Mouse (Mus musculus) lung, embryonic 14.5 days (tissue): ENCODE results near the gene Gm13289. TPM values are rescaled to one million over a fixed set of nuclear protein-coding genes. Genes with fewer than 3 reads are reported as not detected.
"Not testable (repeated sequence)": the region's sequence is repeated elsewhere in the genome, so short reads cannot be mapped to it uniquely, and the experiment has no call there.

Experiments used
- ATAC-seq: fragments of 200-750 bp; cut with Nextera tagmentation; 2 replicates; pipeline ENCODE4 v1.8.0; 2017; ENCODE audit warnings: mild to moderate bottlenecking, moderate TSS enrichment, moderate library complexity; ENCODE audit not compliant: insufficient read depth
- DNase-seq: peaks from one replicate; pipeline ENCODE4 v3.0.0-alpha.2; 2015
- H3K27ac ChIP-seq: fragments of 300-500 bp; sonication (generic); 2 replicates; pipeline ENCODE4 v1.5.1; 2014; ENCODE audit warnings: low read depth, mild to moderate bottlenecking, moderate library complexity
- H3K27me3 ChIP-seq: fragments of 300-500 bp; sonication (generic); 2 replicates; pipeline ENCODE4 v1.6.1; 2014; ENCODE audit warnings: low read length, control low read depth; ENCODE audit not compliant: insufficient read depth
- H3K36me3 ChIP-seq: fragments of 300-500 bp; sonication (generic); 2 replicates; pipeline ENCODE4 v1.6.1; 2014; ENCODE audit warnings: control low read depth; ENCODE audit not compliant: insufficient read depth
- H3K4me1 ChIP-seq: fragments of 300-500 bp; sonication (generic); 2 replicates; pipeline ENCODE4 v1.6.1; 2014; ENCODE audit warnings: antibody characterized with exemption, control low read depth; ENCODE audit not compliant: insufficient read depth
- H3K4me2 ChIP-seq: fragments of 300-500 bp; sonication (generic); 2 replicates; pipeline ENCODE4 v1.6.1; 2014; ENCODE audit warnings: mild to moderate bottlenecking
- H3K4me3 ChIP-seq: fragments of 300-500 bp; sonication (generic); 2 replicates; pipeline ENCODE4 v1.5.1; 2014; ENCODE audit warnings: low read depth, low read length
- H3K9ac ChIP-seq: fragments of 300-500 bp; sonication (generic); 2 replicates; pipeline ENCODE4 v1.6.1; 2014
- H3K9me3 ChIP-seq: fragments of 300-500 bp; sonication (generic); 2 replicates; pipeline ENCODE4 v1.6.1; 2016; ENCODE audit warnings: low read depth, low read length, control low read depth
- CTCF ChIP-seq: IDR thresholded peaks from 2 replicates; pipeline ENCODE4 v1.5.1; 2016; ENCODE audit warnings: antibody characterized with exemption, low read depth
- WGBS: fragments of 180-500 bp; shearing (Covaris S2); extraction: QIAGEN DNeasy Blood & Tissue Kit; methylation state at CpG from one replicate; pipeline ENCODE4 v1.1.7; 2014; 5-methylcytosine and 5-hydroxymethylcytosine counted together
- polyA plus RNA-seq: library from polyadenylated mRNA; unstranded; fragments of >200 nt; fragmentation: Nextera tagmentation; extraction: Ambion mirVana; gene quantifications from 2 replicates; pipeline ENCODE4 v1.2.1, GENCODE M21; 2014

The Gm13289 gene
- polyA plus RNA-seq, 1 experiment from 2014 or later = not detected

- not testable (repeated sequence) for H3K9ac ChIP-seq, ATAC-seq, H3K4me1 ChIP-seq, H3K27me3 ChIP-seq, H3K36me3 ChIP-seq, H3K9me3 ChIP-seq
- Histone ChIP-seq H3K4me2 (peak overlapping the region; percentile 45), H3K4me3 (peak overlapping the region; percentile 18; the same call in 1 of the 2 replicates), H3K27ac (peak overlapping the region; percentile 69; the same call in 1 of the 2 replicates)
- peak; percentile 83 for DNase-seq
- TF ChIP-seq CTCF = peak; percentile 63
- WGBS = 3% methylated on average over 23 of the region's 42 CpGs
These were observed 13.2 kb upstream of the Gm13289 start for GRCm38 (mm10) chr4:88763384-88764018.

- not testable (repeated sequence) for H3K4me3 ChIP-seq, H3K4me1 ChIP-seq, H3K9me3 ChIP-seq, H3K4me2 ChIP-seq, H3K27ac ChIP-seq, ATAC-seq, H3K36me3 ChIP-seq, H3K27me3 ChIP-seq, DNase-seq, H3K9ac ChIP-seq
- no CpG with 5 or more reads among the region's 32 CpGs for WGBS
These were observed 3.2 kb upstream of the Gm13289 start, which contains the start of gene Gm13290 for GRCm38 (mm10) chr4:88773534-88773933. Gm13290 (plus strand) TSS chr4:88773834.

DNA sequence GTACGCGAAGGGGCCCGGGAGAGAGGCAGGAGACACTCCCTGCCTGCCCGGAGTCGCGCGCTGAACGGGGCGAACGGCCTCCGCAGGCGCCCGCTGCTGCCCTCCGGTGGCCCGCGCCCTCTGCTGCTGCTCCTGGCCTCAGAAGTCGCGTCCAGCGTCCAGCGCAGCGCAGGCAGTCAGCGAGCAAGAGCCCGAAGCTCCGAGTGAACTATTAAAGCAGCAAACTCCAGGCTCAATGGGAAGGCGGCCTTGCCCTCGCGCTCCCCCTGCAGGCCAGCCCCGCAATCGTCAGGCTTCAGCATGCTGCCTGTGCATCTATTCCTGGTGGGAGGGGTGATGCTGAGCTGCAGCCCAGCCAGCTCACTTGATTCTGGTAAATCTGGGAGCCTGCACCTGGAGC lies 2.8 kb downstream of the Gm13289 start, which contains the start of gene Gm13272:
Gm13272 (plus strand) TSS at position 301 of the 400 bp plus-strand sequence.
- not testable (repeated sequence) for H3K4me1 ChIP-seq, H3K36me3 ChIP-seq, H3K4me2 ChIP-seq, H3K9ac ChIP-seq, H3K9me3 ChIP-seq, H3K27me3 ChIP-seq, H3K4me3 ChIP-seq, H3K27ac ChIP-seq, DNase-seq, ATAC-seq
- WGBS = no CpG with 5 or more reads among the region's 29 CpGs

GRCm38 (mm10) chr4:88780320-88780719 lies 3.6 kb downstream of the Gm13289 start:
- not testable (repeated sequence) for H3K4me1 ChIP-seq, H3K4me2 ChIP-seq, H3K27ac ChIP-seq, H3K36me3 ChIP-seq, ATAC-seq, H3K9me3 ChIP-seq, H3K27me3 ChIP-seq, H3K9ac ChIP-seq, DNase-seq, H3K4me3 ChIP-seq
- WGBS = 39% methylated on average over 15 of the region's 18 CpGs

DNA sequence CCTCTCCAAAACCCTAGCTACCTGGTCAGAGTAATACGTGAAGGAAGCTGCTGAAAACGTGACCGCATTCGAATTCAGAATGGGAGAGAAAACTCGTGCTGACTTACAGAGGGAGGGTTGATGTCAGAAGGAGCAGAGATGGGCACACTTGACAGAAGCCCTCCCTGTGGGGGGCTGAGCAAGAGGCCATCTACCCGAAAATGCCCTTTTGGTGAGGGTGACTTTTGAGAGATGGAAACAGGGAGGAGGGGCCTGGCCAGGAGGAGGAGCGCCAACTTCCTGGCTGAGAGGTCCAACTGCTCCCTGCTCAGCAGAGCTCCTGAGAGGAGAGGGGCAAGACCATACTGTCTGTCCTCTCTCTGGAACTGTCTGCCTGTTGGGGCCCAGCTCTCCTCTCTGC lies 5.1 kb downstream of the Gm13289 start, which contains the start of gene Ifnz:
Ifnz (plus strand) TSS at position 301 of the 400 bp plus-strand sequence.
- peak within 1 kb of the TSS; percentile 43; the same call in 1 of the 2 replicates for H3K4me2 ChIP-seq
- not testable (repeated sequence) for H3K4me1 ChIP-seq, DNase-seq, H3K27ac ChIP-seq, H3K27me3 ChIP-seq, H3K4me3 ChIP-seq, H3K36me3 ChIP-seq, H3K9me3 ChIP-seq, ATAC-seq, H3K9ac ChIP-seq
- 30% methylated on average over 4 of the region's 7 CpGs for WGBS

DNA sequence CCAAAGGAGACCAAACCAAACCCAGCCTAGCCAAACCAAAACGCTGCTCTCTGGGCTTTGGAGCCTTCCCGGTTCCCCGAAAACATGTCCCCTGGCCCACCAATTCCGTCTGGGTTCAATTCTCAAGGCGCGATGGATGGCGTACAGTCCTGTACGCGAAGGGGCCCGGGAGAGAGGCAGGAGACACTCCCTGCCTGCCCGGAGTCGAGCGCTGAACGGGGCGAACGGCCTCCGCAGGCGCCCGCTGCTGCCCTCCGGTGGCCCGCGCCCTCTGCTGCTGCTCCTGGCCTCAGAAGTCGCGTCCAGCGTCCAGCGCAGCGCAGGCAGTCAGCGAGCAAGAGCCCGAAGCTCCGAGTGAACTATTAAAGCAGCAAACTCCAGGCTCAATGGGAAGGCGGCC lies 5.6 kb downstream of the Gm13289 start:
- not testable (repeated sequence) for H3K4me3 ChIP-seq, H3K4me1 ChIP-seq, H3K27me3 ChIP-seq, H3K36me3 ChIP-seq, ATAC-seq, H3K9me3 ChIP-seq, DNase-seq, H3K27ac ChIP-seq, H3K9ac ChIP-seq
- H3K4me2 ChIP-seq = peak overlapping the region; percentile 43; the same call in 1 of the 2 replicates
- WGBS = 0% methylated on average over 3 of the region's 31 CpGs

- H3K4me1 ChIP-seq, H3K4me3 ChIP-seq, H3K27ac ChIP-seq, ATAC-seq, DNase-seq, H3K9me3 ChIP-seq, H3K27me3 ChIP-seq, H3K4me2 ChIP-seq, H3K9ac ChIP-seq, H3K36me3 ChIP-seq: not testable (repeated sequence)
- WGBS = no CpG with 5 or more reads among the region's 27 CpGs
These were observed 8.7 kb downstream of the Gm13289 start, which contains the start of gene Gm13276 for GRCm38 (mm10) chr4:88785409-88785808. Gm13276 (plus strand) TSS chr4:88785709.
